Mouse (Mus musculus) liver, embryonic 14.5 days (tissue): ENCODE measurements around the gene Irs2. TPM values are rescaled to one million over a fixed set of nuclear protein-coding genes. Genes with fewer than 3 reads are reported as not detected.

Experiments
- ATAC-seq: fragments of 200-750 bp; cut with Nextera tagmentation; 2 replicates; pipeline ENCODE4 v1.8.0; 2017; ENCODE audit warnings: moderate number of reproducible peaks, mild to moderate bottlenecking, moderate library complexity; ENCODE audit not compliant: insufficient read depth
- DNase-seq, 3 experiments: peaks; one replicate each; pipeline ENCODE4 v3.0.0-alpha.2; 2012 to 2013; ENCODE audit warnings: low read depth in 3 of 3, low spot score in 3 of 3
- H3K27ac ChIP-seq: fragments of 300-500 bp; sonication (generic); 2 replicates; pipeline ENCODE4 v1.5.1; 2014; ENCODE audit warnings: moderate library complexity, mild to moderate bottlenecking, control low read depth, inconsistent platforms
- H3K27me3 ChIP-seq: fragments of 300-500 bp; sonication (generic); 2 replicates; pipeline ENCODE4 v1.6.1; 2014; ENCODE audit warnings: mild to moderate bottlenecking, low read length, moderate library complexity; ENCODE audit not compliant: control insufficient read depth, insufficient read depth
- H3K36me3 ChIP-seq: fragments of 300-500 bp; sonication (generic); replicated peaks from 2 replicates; pipeline ENCODE4 v1.6.1; 2014; ENCODE audit warnings: low read depth; ENCODE audit not compliant: control insufficient read depth, insufficient read depth
- H3K4me1 ChIP-seq, 2 experiments: fragments of 200-500 bp in 1 of 2; fragments of 300-500 bp in 1 of 2; sonication (generic) in 1 of 2; replicated peaks; 2 replicates each; pipeline ENCODE4 v1.6.1; 2012 to 2014; ENCODE audit warnings: antibody characterized with exemption in 1 of 2, inconsistent platforms in 1 of 2, low read length in 1 of 2; ENCODE audit not compliant: control insufficient read depth in 2 of 2, insufficient read depth in 2 of 2
- H3K4me2 ChIP-seq: fragments of 300-500 bp; sonication (generic); 2 replicates; pipeline ENCODE4 v1.6.1; 2014; ENCODE audit warnings: low read depth, mild to moderate bottlenecking, control low read depth, moderate library complexity
- H3K4me3 ChIP-seq, 2 experiments: fragments of 200-500 bp in 1 of 2; fragments of 300-500 bp in 1 of 2; sonication (generic) in 1 of 2; 2 replicates each; pipeline ENCODE4 v1.5.1; 2012 to 2014; ENCODE audit warnings: low read depth in 2 of 2, low read length in 2 of 2, mild to moderate bottlenecking in 2 of 2, control low read depth in 1 of 2, inconsistent platforms in 1 of 2, moderate library complexity in 1 of 2; ENCODE audit not compliant: insufficient read depth in 1 of 2
- H3K9ac ChIP-seq: fragments of 300-500 bp; sonication (generic); replicated peaks from 2 replicates; pipeline ENCODE4 v1.6.1; 2014; ENCODE audit warnings: mild to moderate bottlenecking, control low read depth, moderate library complexity
- H3K9me3 ChIP-seq: fragments of 300-500 bp; sonication (generic); 2 replicates; pipeline ENCODE4 v1.6.1; 2016; ENCODE audit warnings: low read length, mixed read lengths; ENCODE audit not compliant: control insufficient read depth
- CTCF ChIP-seq: IDR thresholded peaks from 2 replicates; pipeline ENCODE4 v1.5.1; 2016; ENCODE audit warnings: antibody characterized with exemption, low read depth, control low read depth
- EP300 ChIP-seq: IDR thresholded peaks from 2 replicates; pipeline ENCODE4 v1.6.1; 2016; ENCODE audit warnings: antibody characterized with exemption, low read depth
- WGBS: fragments of 180-500 bp; shearing (Covaris S2); extraction: QIAGEN DNeasy Blood & Tissue Kit; methylation state at CpG from one replicate; pipeline ENCODE4 v1.1.7; 2014; ENCODE audit not compliant: insufficient replicate concordance; 5-methylcytosine and 5-hydroxymethylcytosine counted together
- polyA plus RNA-seq, 2 experiments: library from polyadenylated mRNA; depleted of rRNA in 1 of 2; stranded (reverse) in 1 of 2; unstranded in 1 of 2; fragments of >200 nt; fragmentation: Nextera tagmentation in 1 of 2; extraction: Ambion mirVana in 1 of 2; gene quantifications; 2 replicates each; pipeline versions ENCODE4 v1.2.1 to v1.2.3; 2012 to 2014

Gene Irs2
- polyA plus RNA-seq, 2 experiments, result 2.9 to 4.7 TPM

- no peak for ATAC-seq
- 49% methylated on average over 2 of the region's 2 CpGs for WGBS
- no peak overlapping the region for H3K9ac ChIP-seq
Observed at GRCm38 (mm10) chr8:10952235-10952634, 56.0 kb downstream of the Irs2 start.

GRCm38 (mm10) chr8:10951567-10951966, 56.7 kb downstream of the Irs2 start:
- Histone ChIP-seq H3K9ac (no peak overlapping the region), H3K27ac (no peak overlapping the region), H3K4me2 (no peak overlapping the region), H3K36me3 (no peaks in the 10 kb centered on the region), H3K27me3 (no peaks in the 10 kb centered on the region), H3K4me3 (no peak overlapping the region), H3K4me1 (peaks cover 0 to 17% of the 10 kb centered on the region in 2 experiments; a peak in 2 of 4 replicates), H3K9me3 (no peaks in the 10 kb centered on the region)
- ATAC-seq (no peak), DNase-seq (no peak)
- TF ChIP-seq CTCF (no peak), EP300 (no peak)
- WGBS, result 55% methylated on average over 4 of the region's 4 CpGs

More at GRCm38 (mm10) chr8:10952235-10952634, 56.0 kb downstream of the Irs2 start:
- no peaks in the 10 kb centered on the region for H3K36me3 ChIP-seq
- DNase-seq, result no peak
- no peaks in the 10 kb centered on the region for H3K9me3 ChIP-seq
- no peak overlapping the region for H3K27ac ChIP-seq
- H3K4me1 ChIP-seq, result peaks cover 0 to 14% of the 10 kb centered on the region in 2 experiments; a peak in 2 of 4 replicates
- no peak for TF ChIP-seq EP300
- no peak for TF ChIP-seq CTCF
- H3K4me3 ChIP-seq, result no peak overlapping the region
- no peak overlapping the region for H3K4me2 ChIP-seq
- no peaks in the 10 kb centered on the region for H3K27me3 ChIP-seq

GRCm38 (mm10) chr8:10945939-10946740, 62.1 kb downstream of the Irs2 start:
- H3K4me3 ChIP-seq, result peak overlapping the region in 1 of 2 experiments; percentile 19; a peak in 1 of 4 replicates
- H3K4me2 ChIP-seq, result peak overlapping the region; percentile 62
- peak overlapping the region; percentile 39; the same call in 1 of the 2 replicates for H3K9ac ChIP-seq
- H3K27me3 ChIP-seq, result no peaks in the 10 kb centered on the region
- no peaks in the 10 kb centered on the region for H3K9me3 ChIP-seq
- peaks cover 3 to 26% of the 10 kb centered on the region in 2 experiments; a peak in 3 of 4 replicates for H3K4me1 ChIP-seq
- peak; percentile 49 to 65 (median 51) for DNase-seq
- WGBS, result 3% methylated on average over 23 of the region's 23 CpGs
- ATAC-seq, result peak; percentile 87
- H3K36me3 ChIP-seq, result no peaks in the 10 kb centered on the region
- TF ChIP-seq EP300, result no peak
- no peak overlapping the region for H3K27ac ChIP-seq

- no peak for TF ChIP-seq CTCF
- TF ChIP-seq EP300, result no peak
- ATAC-seq (no peak), DNase-seq (no peak)
- Histone ChIP-seq H3K4me1 (peaks cover 3 to 28% of the 10 kb centered on the region in 2 experiments; a peak in 3 of 4 replicates), H3K27ac (no peak overlapping the region), H3K9me3 (no peaks in the 10 kb centered on the region), H3K9ac (no peak overlapping the region), H3K4me2 (peak overlapping the region; percentile 62), H3K27me3 (no peaks in the 10 kb centered on the region; the same call in 1 of the 2 replicates), H3K36me3 (no peaks in the 10 kb centered on the region), H3K4me3 (no peak overlapping the region)
- WGBS, result 30% methylated on average over 2 of the region's 2 CpGs
Observed at GRCm38 (mm10) chr8:10945490-10945889, 62.8 kb downstream of the Irs2 start.

- ATAC-seq (no peak), DNase-seq (no peak)
- Histone ChIP-seq H3K9me3 (no peaks in the 10 kb centered on the region), H3K36me3 (no peaks in the 10 kb centered on the region), H3K4me1 (peaks cover 3 to 36% of the 10 kb centered on the region in 2 experiments; a peak in 3 of 4 replicates), H3K9ac (no peak overlapping the region), H3K4me2 (no peak overlapping the region), H3K27me3 (no peaks in the 10 kb centered on the region; the same call in 1 of the 2 replicates), H3K27ac (no peak overlapping the region), H3K4me3 (no peak overlapping the region)
- TF ChIP-seq CTCF, result no peak
- no peak for TF ChIP-seq EP300
- 69% methylated on average over 9 of the region's 9 CpGs for WGBS
Observed at GRCm38 (mm10) chr8:10943314-10944060, 64.8 kb downstream of the Irs2 start.
